Mouse (Mus musculus) heart, postnatal 10 days (tissue): Measurements from ENCODE around the gene Hdlbp. TPM values are rescaled to one million over a fixed set of nuclear protein-coding genes. Genes with fewer than 3 reads are reported as not detected.
"Not testable (repeated sequence)": the region's sequence is repeated elsewhere in the genome, so short reads cannot be mapped to it uniquely, and the experiment has no call there.

Experiments
- DNase-seq, 2 experiments: peaks; one replicate each; pipeline ENCODE4 v3.0.0; 2021
- intact Hi-C: fragments of 180-260 bp; cut with DNase I; formaldehyde crosslinking; loops from one replicate; pipeline ENCODE4 v1.15.1; 2025
- total RNA-seq, 2 experiments: library from RNA; stranded (reverse); gene quantifications; 2 replicates each; pipeline ENCODE4 v1.2.3; 2021

Hdlbp gene
- total RNA-seq = 100 to 1,000 TPM; 347 to 363 TPM

GRCm38 (mm10) chr1:93478586-93479475 lies at the start of gene Hdlbp:
TSS of gene Hdlbp (minus strand) at chr1:93478815.
- intact Hi-C loops = loop anchor here (1.0 kb wide), 1 partner anchor 34 kb away; no protein-coding TSS in a partner anchor
- peak; percentile 99 for DNase-seq

- DNase-seq = no peak
- intact Hi-C loops = no loop called here
These were observed 43.7 kb upstream of the Hdlbp start for GRCm38 (mm10) chr1:93522325-93522724.

GRCm38 (mm10) chr1:93521491-93521890 lies 42.9 kb upstream of the Hdlbp start:
- DNase-seq = no peak
- intact Hi-C loops = no loop called here

- no peak for DNase-seq
- intact Hi-C loops = loop anchor here (5.0 kb wide), 3 partner anchors 119 to 214 kb away; partner anchors contain the start of genes Pask and Ppp1r7
These were observed 34.6 kb upstream of the Hdlbp start for GRCm38 (mm10) chr1:93513221-93513620.

GRCm38 (mm10) chr1:93512351-93512690 lies 33.7 kb upstream of the Hdlbp start:
- DNase-seq = no peak
- intact Hi-C loops = loop anchor here (5.0 kb wide), 3 partner anchors 120 to 215 kb away; partner anchors contain the start of genes Pask and Ppp1r7

- peak; percentile 96 to 97 for DNase-seq
- intact Hi-C loops = loop anchor here (5.0 kb wide), 3 partner anchors 121 to 216 kb away; partner anchors contain the start of genes Pask and Ppp1r7
These were observed 33.2 kb upstream of the Hdlbp start, which contains the start of gene Farp2 for GRCm38 (mm10) chr1:93511585-93512350. TSS of gene Farp2 (plus strand) at chr1:93512079.

GRCm38 (mm10) chr1:93508576-93508975 lies 30.0 kb upstream of the Hdlbp start:
- intact Hi-C loops, DNase-seq: not testable (repeated sequence)

GRCm38 (mm10) chr1:93506944-93507676 lies 28.5 kb upstream of the Hdlbp start:
- intact Hi-C loops = loop anchor here (2.0 kb wide), 1 partner anchor 62 kb away; no protein-coding TSS in a partner anchor
- DNase-seq = peak; percentile 22 to 50

GRCm38 (mm10) chr1:93495312-93495711 lies 16.7 kb upstream of the Hdlbp start:
- DNase-seq = no peak
- intact Hi-C loops = no loop called here

- DNase-seq, intact Hi-C loops: not testable (repeated sequence)
These were observed 7.7 kb upstream of the Hdlbp start for GRCm38 (mm10) chr1:93486302-93486701.

GRCm38 (mm10) chr1:93479476-93480083 lies 965 bp upstream of the Hdlbp start:
- intact Hi-C loops = no loop called here
- no peak for DNase-seq

GRCm38 (mm10) chr1:93477758-93478585 lies 643 bp downstream of the Hdlbp start:
- peak; percentile 98 to 99 for DNase-seq
- intact Hi-C loops = loop anchor here (1.0 kb wide), 1 partner anchor 33 kb away; no protein-coding TSS in a partner anchor

- DNase-seq = no peak
- intact Hi-C loops = no loop called here
These were observed 2.9 kb downstream of the Hdlbp start for GRCm38 (mm10) chr1:93475694-93476093.

GRCm38 (mm10) chr1:93468626-93469025 lies 10.0 kb downstream of the Hdlbp start:
- no peak for DNase-seq
- intact Hi-C loops = no loop called here

GRCm38 (mm10) chr1:93465746-93466145 lies 12.9 kb downstream of the Hdlbp start:
- intact Hi-C loops = no loop called here
- no peak for DNase-seq

GRCm38 (mm10) chr1:93465066-93465465 lies 13.5 kb downstream of the Hdlbp start:
- intact Hi-C loops = no loop called here
- no peak for DNase-seq

- no peak for DNase-seq
- intact Hi-C loops = no loop called here
These were observed 19.5 kb downstream of the Hdlbp start for GRCm38 (mm10) chr1:93459101-93459500.

GRCm38 (mm10) chr1:93458357-93458756 lies 20.3 kb downstream of the Hdlbp start:
- no peak for DNase-seq
- intact Hi-C loops = no loop called here

- intact Hi-C loops = no loop called here
- peak in 1 of 2 experiments; percentile 17 for DNase-seq
These were observed 24.8 kb downstream of the Hdlbp start for GRCm38 (mm10) chr1:93453721-93454255.
